Mouse (Mus musculus): ENCODE data around the gene Acp5. TPM values are rescaled to one million over a fixed set of nuclear protein-coding genes. Genes with fewer than 3 reads are reported as not detected.

Acp5 gene
- total and polyA plus RNA-seq, 3 experiments = 0.34 TPM; not detected in 2

DNA sequence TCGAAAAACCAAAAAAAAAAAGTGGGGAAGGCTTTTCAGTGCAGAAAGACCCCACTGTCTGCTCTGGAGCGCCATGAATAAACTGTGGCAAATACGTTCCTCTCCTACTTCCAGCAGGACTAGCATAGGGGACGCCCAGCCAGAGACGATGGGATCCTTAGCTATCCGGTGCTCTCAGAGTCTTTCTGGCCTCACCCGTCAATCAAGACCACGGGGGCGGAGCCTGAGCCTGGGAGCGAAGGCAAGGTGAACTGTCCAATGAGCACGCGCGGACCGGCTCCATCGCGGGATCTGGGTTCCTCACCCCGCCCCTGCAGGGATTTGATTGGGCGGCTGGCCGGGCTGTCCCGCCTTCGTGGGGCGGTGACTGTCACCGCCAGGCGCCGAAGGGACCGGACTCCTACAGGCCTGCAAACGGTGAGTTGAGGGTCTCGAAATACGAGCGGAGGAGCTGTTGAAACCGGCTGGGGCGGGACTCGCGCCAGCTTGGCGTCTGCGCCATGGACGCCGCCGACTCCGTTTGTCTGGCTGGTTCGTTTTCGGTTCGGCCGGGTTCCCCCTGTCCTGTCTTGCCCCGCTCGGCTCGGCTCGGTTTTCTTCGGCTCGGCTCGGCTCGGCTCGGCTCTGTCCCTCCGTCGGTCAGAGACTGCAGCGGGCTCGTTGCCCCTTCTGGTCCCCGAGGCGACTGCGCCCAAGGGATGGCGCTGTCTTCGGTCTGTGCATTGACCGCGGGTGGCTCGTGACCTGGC lies 21.2 kb upstream of the Acp5 start, which contains the start of gene Pigyl:
TSS of gene Pigyl (plus strand) at position 350 of the 749 bp plus-strand sequence.
- Histone ChIP-seq H3K27me3 (replicated peaks) (no peaks in the 10 kb centered on the region), H3K9me3 (replicated peaks; ENCODE audit: low read length) (peaks cover 8% of the 10 kb centered on the region), H3K4me1 (ENCODE audit: control insufficient read depth in 1 of 2, insufficient read depth in 2 of 2) (peaks cover 4 to 21% of the 10 kb centered on the region in 2 experiments), H3K79me2 (replicated peaks; ENCODE audit: control insufficient read depth, extremely low read depth, insufficient read depth, poor library complexity, severe bottlenecking) (no peaks in the 10 kb centered on the region), H3K9ac (ENCODE audit: insufficient read depth, low read depth) (peak within 1 kb of the TSS; percentile 80), H3K4me2 (ENCODE audit: insufficient read depth, low read depth, poor library complexity, severe bottlenecking) (peak within 1 kb of the TSS; percentile 41), H3K36me3 (replicated peaks in 1 of 2; ENCODE audit: control insufficient read depth in 1 of 2, insufficient read depth in 1 of 2, low read length in 1 of 2) (peaks cover 0 to 8% of the 10 kb centered on the region in 2 experiments), H3K27ac (ENCODE audit: insufficient read depth, low read depth) (no peak within 1 kb of the TSS), H3K4me3 (replicated peaks in 1 of 3; ENCODE audit: low read depth in 2 of 3, low read length in 2 of 3, poor library complexity in 1 of 3) (peak within 1 kb of the TSS; percentile 73 to 85 (median 84))
- DNase-seq (ENCODE audit: extremely low read depth) = peak; percentile 99
- TF ChIP-seq JUN (IDR thresholded peaks at IDR 0.05; ENCODE audit: insufficient read depth, low read depth, low read length) = no peak
- peak in 1 of 2 experiments; percentile 29; a peak in 1 of 4 replicates for TF ChIP-seq CTCF (conservative IDR thresholded peaks at IDR 0.05 in 1 of 2, IDR thresholded peaks at IDR 0.05 in 1 of 2; ENCODE audit: low read depth in 2 of 2, low read length in 2 of 2)
- no peak for TF ChIP-seq CHD1 (IDR thresholded peaks at IDR 0.05; ENCODE audit: low read depth, low read length)
- TF ChIP-seq ZNF384 (IDR thresholded peaks at IDR 0.05; ENCODE audit: low read depth, low read length) = no peak
- TF ChIP-seq POLR2AphosphoS2 (IDR thresholded peaks at IDR 0.05; ENCODE audit: low read depth, low read length) = peak; percentile 64; the same call in 1 of the 2 replicates
- no peak for TF ChIP-seq MAZ (IDR thresholded peaks at IDR 0.05; ENCODE audit: low read depth, low read length)
- peak; percentile 50 for TF ChIP-seq MXI1 (IDR thresholded peaks at IDR 0.05; ENCODE audit: low read depth, low read length)
- peak; percentile 71 for TF ChIP-seq TCF12 (IDR thresholded peaks at IDR 0.05; ENCODE audit: low read depth, low read length)
- no peak for TF ChIP-seq USF1 (IDR thresholded peaks at IDR 0.05; ENCODE audit: low read depth, low read length)
- peak; percentile 84 for TF ChIP-seq NELFE (IDR thresholded peaks at IDR 0.05; ENCODE audit: low read depth, low read length)
- TF ChIP-seq PAX5 (IDR thresholded peaks at IDR 0.05; ENCODE audit: low read length) = no peak
- no peak for TF ChIP-seq MAFK (IDR thresholded peaks at IDR 0.05; ENCODE audit: insufficient replicate concordance, low read length)
- peak; percentile 73 for TF ChIP-seq NRF1 (IDR thresholded peaks at IDR 0.05; ENCODE audit: low read depth, low read length)
- no peak for TF ChIP-seq RAD21 (IDR thresholded peaks at IDR 0.05; ENCODE audit: low read depth, low read length)
- TF ChIP-seq ZMIZ1 (IDR thresholded peaks at IDR 0.05; ENCODE audit: low read depth, low read length) = 0 out of 2 replicates have a peak, but pooled peaks have one; percentile 31
- no peak for TF ChIP-seq EP300 (IDR thresholded peaks at IDR 0.05; ENCODE audit: low read length)
- no peak for TF ChIP-seq ELF1 (IDR thresholded peaks at IDR 0.05; ENCODE audit: low read depth, low read length)
- no peak; the same call in 1 of the 2 replicates for TF ChIP-seq MAX (IDR thresholded peaks at IDR 0.05; ENCODE audit: low read length)
- no peak for TF ChIP-seq MEF2A (IDR thresholded peaks at IDR 0.05; ENCODE audit: borderline replicate concordance, low read depth, low read length)
- peak; percentile 58; the same call in 1 of the 2 replicates for TF ChIP-seq HCFC1 (IDR thresholded peaks at IDR 0.05; ENCODE audit: low read depth, low read length)
- 0 out of 2 replicates have a peak, but pooled peaks have one; percentile 69 for TF ChIP-seq KAT2A (IDR thresholded peaks at IDR 0.05; ENCODE audit: insufficient replicate concordance, low read length)
- TF ChIP-seq BHLHE40 (IDR thresholded peaks at IDR 0.05; ENCODE audit: low read depth, low read length) = peak; percentile 24; the same call in 1 of the 2 replicates
- TF ChIP-seq JUND (conservative IDR thresholded peaks at IDR 0.05; ENCODE audit: low read depth, low read length) = no peak
- TF ChIP-seq GABPA (IDR thresholded peaks at IDR 0.05; ENCODE audit: insufficient replicate concordance, low read depth, low read length) = no peak
- TF ChIP-seq TBP (conservative IDR thresholded peaks at IDR 0.05; ENCODE audit: low read depth, low read length) = 0 out of 2 replicates have a peak, but pooled peaks have one; percentile 49
- no peak for TF ChIP-seq ZC3H11A (IDR thresholded peaks at IDR 0.05; ENCODE audit: low read depth, low read length)
- TF ChIP-seq POLR2A (IDR thresholded peaks at IDR 0.05; ENCODE audit: low read depth, low read length) = peak; percentile 90
- no peak for TF ChIP-seq E2F4 (IDR thresholded peaks at IDR 0.05; ENCODE audit: insufficient replicate concordance, low read depth, low read length)
- peak; percentile 56; the same call in 1 of the 2 replicates for TF ChIP-seq UBTF (IDR thresholded peaks at IDR 0.05; ENCODE audit: low read depth, low read length)
- TF ChIP-seq SMC3 (IDR thresholded peaks at IDR 0.05; ENCODE audit: low read depth, low read length) = no peak
- TF ChIP-seq CHD2 (IDR thresholded peaks at IDR 0.05; ENCODE audit: low read length) = peak; percentile 92
- no peak for TF ChIP-seq SIN3A (IDR thresholded peaks at IDR 0.05; ENCODE audit: low read length)
- TF ChIP-seq USF2 (conservative IDR thresholded peaks at IDR 0.05; ENCODE audit: low read depth, low read length) = no peak
- no peak for TF ChIP-seq ZKSCAN1 (IDR thresholded peaks at IDR 0.05; ENCODE audit: borderline replicate concordance, low read depth, low read length)
- no peak for TF ChIP-seq RCOR1 (conservative IDR thresholded peaks at IDR 0.05; ENCODE audit: low read depth, low read length)
- in situ Hi-C loops (cut with MboI; ENCODE audit: low pct_ligation_motif_present, low pct_unique_long_range_greater_than_20kb, low sequenced_read_pairs) (loop anchor here (5.0 to 10.0 kb wide), 5 partner anchors 34 to 236 kb away; partner anchors contain the start of genes Gm49318 and Zfp653), dilution Hi-C loops (cut with MboI; ENCODE audit: extremely low pct_ligation_motif_present, extremely low pct_unique_long_range_greater_than_20kb, low sequenced_read_pairs) (no loop called here)

Data from CH12.LX (cell line).